Mouse (Mus musculus) cortical plate, adult 2 months (tissue): ENCODE results near the gene Xbp1.
"Not testable (repeated sequence)": the region's sequence is repeated elsewhere in the genome, so short reads cannot be mapped to it uniquely, and the experiment has no call there.

Source experiments
- CTCF ChIP-seq: fragments of 200-500 bp; IDR thresholded peaks from 2 replicates; pipeline ENCODE4 v1.5.1; 2011; ENCODE audit warnings: mild to moderate bottlenecking, control low read depth, low read length; ENCODE audit not compliant: insufficient read depth; ENCODE audit errors: extremely low read depth
- POLR2A ChIP-seq: fragments of 200-500 bp; IDR thresholded peaks from 2 replicates; pipeline ENCODE4 v1.6.1; 2011; ENCODE audit warnings: mild to moderate bottlenecking, low read length, control low read depth; ENCODE audit not compliant: insufficient read depth; ENCODE audit errors: extremely low read depth

GRCm38 (mm10) chr11:5489433-5489832 lies 31.0 kb upstream of the Xbp1 start:
- TF ChIP-seq POLR2A, CTCF: not testable (repeated sequence)
